Mouse (Mus musculus): ENCODE measurements around the gene Fam111a.

DNA sequence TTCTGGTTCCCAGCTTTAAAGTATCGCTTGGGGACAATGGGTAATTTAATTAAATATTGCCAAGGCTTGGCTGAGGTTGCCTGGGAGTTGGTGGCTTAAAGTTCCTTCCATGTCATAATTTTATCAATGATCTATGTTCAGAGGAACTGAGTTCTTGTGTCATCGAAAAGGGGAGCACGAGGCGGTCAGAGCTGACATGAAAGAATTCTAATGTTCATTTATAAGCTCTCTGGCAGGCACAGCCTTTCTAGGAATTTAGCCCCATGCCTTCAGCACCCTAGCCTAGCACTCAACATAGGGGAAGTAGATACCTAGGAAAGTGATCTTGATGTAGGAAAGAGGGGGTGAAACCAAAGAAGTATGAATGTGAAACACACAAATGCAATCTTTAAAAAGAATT, 47.2 kb upstream of the Fam111a start:
- TF ChIP-seq CTCF (IDR thresholded peaks at IDR 0.05; ENCODE audit: low read depth) = no peak
- TF ChIP-seq EP300 (optimal IDR thresholded peaks at IDR 0.05) = no peak
